Mouse (Mus musculus) forebrain, embryonic 14.5 days (tissue): ENCODE data around the gene Gm4787. TPM values are rescaled to one million over a fixed set of nuclear protein-coding genes. Genes with fewer than 3 reads are reported as not detected.

Source experiments
- ATAC-seq: fragments of 200-750 bp; cut with Nextera tagmentation; 2 replicates; pipeline ENCODE4 v1.8.0; 2017; ENCODE audit warnings: mild to moderate bottlenecking, moderate library complexity
- DNase-seq: peaks from one replicate; pipeline ENCODE4 v3.0.0-alpha.2; 2015; ENCODE audit warnings: low spot score
- H3K27ac ChIP-seq: fragments of 300-500 bp; sonication (generic); 2 replicates; pipeline ENCODE4 v1.5.1; 2014; ENCODE audit warnings: low read depth, mild to moderate bottlenecking, control low read depth, low read length, moderate library complexity
- H3K27me3 ChIP-seq: fragments of 300-500 bp; sonication (generic); replicated peaks from 2 replicates; pipeline ENCODE4 v1.6.1; 2014; ENCODE audit warnings: low read length, control low read depth, mixed read lengths; ENCODE audit not compliant: control insufficient read depth, insufficient read depth
- H3K36me3 ChIP-seq: fragments of 300-500 bp; sonication (generic); 2 replicates; pipeline ENCODE4 v1.6.1; 2014; ENCODE audit warnings: low read length, control low read depth; ENCODE audit not compliant: control insufficient read depth, insufficient read depth
- H3K4me1 ChIP-seq: fragments of 300-500 bp; sonication (generic); 2 replicates; pipeline ENCODE4 v1.6.1; 2014; ENCODE audit warnings: antibody characterized with exemption, low read length, control low read depth; ENCODE audit not compliant: control insufficient read depth, insufficient read depth
- H3K4me2 ChIP-seq: fragments of 300-500 bp; sonication (generic); 2 replicates; pipeline ENCODE4 v1.6.1; 2014; ENCODE audit warnings: mild to moderate bottlenecking, control low read depth, low read length
- H3K4me3 ChIP-seq: fragments of 300-500 bp; sonication (generic); 2 replicates; pipeline ENCODE4 v1.5.1; 2014; ENCODE audit warnings: low read depth, low read length, control low read depth
- H3K9ac ChIP-seq: fragments of 300-500 bp; sonication (generic); 2 replicates; pipeline ENCODE4 v1.6.1; 2014; ENCODE audit warnings: mild to moderate bottlenecking, low read length, control low read depth, moderate library complexity
- H3K9me3 ChIP-seq: fragments of 300-500 bp; sonication (generic); replicated peaks from 2 replicates; pipeline ENCODE4 v1.6.1; 2016; ENCODE audit warnings: low read length, control low read depth, mixed read lengths; ENCODE audit not compliant: control insufficient read depth
- WGBS: fragments of 180-500 bp; shearing (Covaris S2); extraction: QIAGEN DNeasy Blood & Tissue Kit; methylation state at CpG from one replicate; pipeline ENCODE4 v1.1.7; 2014; 5-methylcytosine and 5-hydroxymethylcytosine counted together
- polyA plus RNA-seq: library from polyadenylated mRNA; unstranded; fragments of >200 nt; fragmentation: Nextera tagmentation; extraction: Ambion mirVana; gene quantifications from 2 replicates; pipeline ENCODE4 v1.2.1, GENCODE M21; 2014

Gene Gm4787
- polyA plus RNA-seq, 1 experiment from 2014 or later = 0.20 TPM

DNA sequence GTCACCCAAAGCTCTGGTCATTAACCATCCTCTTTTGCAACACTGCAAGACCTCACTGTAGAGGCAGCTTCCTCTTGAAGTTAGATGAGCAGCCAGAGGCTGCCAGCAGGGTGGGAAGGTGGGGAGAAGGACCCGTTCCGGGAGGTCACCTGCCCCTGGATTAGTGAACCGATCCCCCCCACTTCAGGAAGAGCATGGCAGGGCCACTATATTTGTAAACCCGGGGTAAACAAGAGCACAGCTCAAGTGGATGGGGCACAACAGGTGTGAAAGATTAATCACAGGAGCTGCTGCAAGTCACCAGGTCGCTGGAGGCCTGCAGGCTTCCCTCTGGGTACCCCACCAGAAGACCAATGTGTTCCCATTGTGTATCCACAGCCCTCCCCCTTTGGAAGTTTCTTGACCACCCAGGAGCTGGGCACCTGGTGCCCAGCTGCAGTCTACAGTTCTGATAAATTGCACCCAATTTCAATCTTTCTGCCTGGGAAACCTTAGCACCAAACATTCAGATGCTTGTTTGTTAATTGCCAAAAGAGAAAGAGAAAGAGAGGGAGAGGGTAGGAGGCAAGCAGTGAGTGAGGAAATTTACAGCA is 48.1 kb downstream of the Gm4787 start:
- Histone ChIP-seq H3K4me3 (peak overlapping the region; percentile 65), H3K4me2 (peak overlapping the region; percentile 95), H3K36me3 (no peaks in the 10 kb centered on the region), H3K4me1 (no peaks in the 10 kb centered on the region), H3K9ac (peak overlapping the region; percentile 30; the same call in 1 of the 2 replicates), H3K9me3 (no peaks in the 10 kb centered on the region), H3K27ac (no peak overlapping the region), H3K27me3 (peaks cover 6% of the 10 kb centered on the region; the same call in 1 of the 2 replicates)
- DNase-seq (no peak), ATAC-seq (no peak)
- 46% methylated on average over 5 of the region's 5 CpGs for WGBS

Other genes starting within 250 kb of the Gm4787 start
- gene Slc8a3, start 46.3 kb downstream of the Gm4787 start, polyA plus RNA-seq = 2.3 and 3.5 TPM in 2 replicates
- 0.22 and 0.39 TPM in 2 replicates for gene Adam4, start 42.5 kb upstream of the Gm4787 start, polyA plus RNA-seq
- gene Cox16, start 105.7 kb upstream of the Gm4787 start, polyA plus RNA-seq = 120 and 134 TPM in 2 replicates
- 38.5 and 40.3 TPM in 2 replicates for gene Gm20498, start 153.4 kb upstream of the Gm4787 start, polyA plus RNA-seq
- 23.8 and 25.1 TPM in 2 replicates for gene Synj2bp, start 153.4 kb upstream of the Gm4787 start, polyA plus RNA-seq
- gene Adam21, start 189.0 kb upstream of the Gm4787 start, polyA plus RNA-seq = 0.24 and 0.31 TPM in 2 replicates
- gene Med6, start 215.5 kb upstream of the Gm4787 start, polyA plus RNA-seq = 56.5 and 59.3 TPM in 2 replicates